ENCODE assay signal across 9 mouse cellular contexts in genomic region chrX:162800371-162800770, GRCm38 (mm10). TPM values are rescaled to one million over a fixed set of nuclear protein-coding genes. Genes with fewer than 3 reads are reported as not detected.
DNase-seq lines count a peak whose midpoint lies in the region; ATAC-seq and TF ChIP-seq lines count a peak whose summit lies in the region.
"Had no signal": no experiment of that assay in that cellular context is flagged by ENCODE, and none has a peak within 500 bp of the region (broad histone marks: within the 10 kb centered on the region; RNA-seq: fewer than 3 reads in every experiment).

No protein-coding gene starts in this region.

- no peaks in the 10 kb centered on the region for H3K27me3 ChIP-seq in forebrain, postnatal 0 days (ENCODE audit: insufficient read depth, low read length)
- H3K27me3 ChIP-seq in forebrain, embryonic 10.5 days (ENCODE audit: poor library complexity, severe bottlenecking): 0 out of 2 replicates have a peak, but pooled peaks cover 6% of the 10 kb centered on the region
- H3K27me3 ChIP-seq in kidney, postnatal 0 days (ENCODE audit: insufficient read depth, low read length): no peaks in the 10 kb centered on the region
- no peaks in the 10 kb centered on the region for H3K27me3 ChIP-seq in spleen, adult 2 months (ENCODE audit: control insufficient read depth, insufficient read depth, low read length)
- H3K27me3 ChIP-seq: hindbrain, embryonic 15.5 days had no signal

- no peaks in the 10 kb centered on the region for H3K4me1 ChIP-seq in forebrain, postnatal 0 days (ENCODE audit: insufficient read depth)
- no peaks in the 10 kb centered on the region for H3K4me1 ChIP-seq in forebrain, embryonic 10.5 days
- H3K4me1 ChIP-seq in kidney, postnatal 0 days (replicated peaks; ENCODE audit: insufficient read depth, low read length): no peaks in the 10 kb centered on the region
- no peaks in the 10 kb centered on the region for H3K4me1 ChIP-seq in spleen, adult 2 months (ENCODE audit: control insufficient read depth, insufficient read depth, insufficient read length)
- H3K4me1 ChIP-seq: hindbrain, embryonic 15.5 days had no signal

- no peak overlapping the region for H3K4me3 ChIP-seq in forebrain, postnatal 0 days (ENCODE audit: low read depth, low read length)
- no peak overlapping the region for H3K4me3 ChIP-seq in forebrain, embryonic 10.5 days
- no peak overlapping the region for H3K4me3 ChIP-seq in kidney, postnatal 0 days (replicated peaks; ENCODE audit: low read depth, low read length)
- no peak overlapping the region for H3K4me3 ChIP-seq in spleen, adult 2 months (ENCODE audit: extremely low read depth, insufficient read depth, insufficient read length)
- H3K4me3 ChIP-seq: hindbrain, embryonic 15.5 days had no signal

- peak; percentile 62 for DNase-seq in forebrain, postnatal 0 days
- no peak for DNase-seq in forebrain, embryonic 10.5 days (ENCODE audit: extremely low spot score, low spot score)
- DNase-seq in 3T3-L1 (ENCODE audit: low read depth, low spot score): peak; percentile 63
- peak; percentile 65 for DNase-seq in kidney, postnatal 0 days (ENCODE audit: low spot score)
- DNase-seq in lung, postnatal 36 days: peak; percentile 66
- peak; percentile 33 for DNase-seq in spleen, adult 2 months (ENCODE audit: low read depth in 1 of 2, low spot score in 2 of 2)

- ATAC-seq in forebrain, postnatal 0 days: 0 out of 2 replicates have a peak, but pooled peaks have one; percentile 40
- ATAC-seq in activated CD4-positive, CD25-positive, alpha-beta regulatory T cell, adult 4 months: peak; percentile 49
- peak; percentile 79 for ATAC-seq in common myeloid progenitor, adult 5-6 weeks (replicated peaks; ENCODE audit: low read depth, poor library complexity, severe bottlenecking)
- ATAC-seq in kidney, postnatal 0 days (replicated peaks; ENCODE audit: low FRiP score, low read depth): no peak

- no peaks in the 10 kb centered on the region for H3K36me3 ChIP-seq in forebrain, postnatal 0 days (ENCODE audit: insufficient read depth)
- peaks cover 31% of the 10 kb centered on the region for H3K36me3 ChIP-seq in forebrain, embryonic 10.5 days (replicated peaks)
- no peaks in the 10 kb centered on the region for H3K36me3 ChIP-seq in kidney, postnatal 0 days (ENCODE audit: insufficient read depth, low read length)
- H3K36me3 ChIP-seq in spleen, adult 2 months (ENCODE audit: control insufficient read depth, insufficient read depth, low read length): no peaks in the 10 kb centered on the region
- H3K36me3 ChIP-seq: hindbrain, embryonic 15.5 days had no signal

- TF ChIP-seq CTCF in forebrain, postnatal 0 days (IDR thresholded peaks at IDR 0.05; ENCODE audit: low read depth): peak; percentile 68
- TF ChIP-seq CTCF in kidney, postnatal 0 days (IDR thresholded peaks at IDR 0.05; ENCODE audit: low read depth): peak; percentile 69
- no peak for TF ChIP-seq CTCF in spleen, adult 2 months (IDR thresholded peaks at IDR 0.05; ENCODE audit: extremely low read depth, insufficient read depth, insufficient read length, insufficient replicate concordance)

- H3K9me3 ChIP-seq in forebrain, postnatal 0 days (ENCODE audit: low read length): no peaks in the 10 kb centered on the region
- H3K9me3 ChIP-seq in forebrain, embryonic 10.5 days: no peaks in the 10 kb centered on the region
- H3K9me3 ChIP-seq in kidney, postnatal 0 days (replicated peaks; ENCODE audit: low read length): no peaks in the 10 kb centered on the region
- H3K9me3 ChIP-seq: hindbrain, embryonic 15.5 days had no signal

- H3K4me2 ChIP-seq in forebrain, postnatal 0 days (ENCODE audit: low read depth): no peak overlapping the region
- no peak overlapping the region for H3K4me2 ChIP-seq in kidney, postnatal 0 days (ENCODE audit: low read length)
- H3K4me2 ChIP-seq: hindbrain, embryonic 15.5 days had no signal

- no peak overlapping the region for H3K27ac ChIP-seq in forebrain, postnatal 0 days (ENCODE audit: low read depth, low read length)
- H3K27ac ChIP-seq in forebrain, embryonic 10.5 days: no peak overlapping the region
- H3K27ac ChIP-seq in kidney, postnatal 0 days: no peak overlapping the region
- H3K27ac ChIP-seq in spleen, adult 2 months (ENCODE audit: insufficient read depth, low read length): no peak overlapping the region
- H3K27ac ChIP-seq: hindbrain, embryonic 15.5 days had no signal

- no peak for TF ChIP-seq POLR2A in spleen, adult 2 months (IDR thresholded peaks at IDR 0.05; ENCODE audit: low read depth, low read length)

- H3K9ac ChIP-seq in forebrain, postnatal 0 days: no peak overlapping the region
- no peak overlapping the region for H3K9ac ChIP-seq in kidney, postnatal 0 days (ENCODE audit: low read depth, low read length)
- H3K9ac ChIP-seq: hindbrain, embryonic 15.5 days had no signal

RNA-seq across cellular contexts. Expression of gene Txlng, which starts 28.9 kb away (rescaled TPM):
- 15.3 and 18.7 TPM in 2 replicates for total RNA-seq in forebrain, postnatal 0 days (2014; rRNA removed)
- polyA plus RNA-seq in forebrain, postnatal 0 days (2015; fragmentation: Nextera tagmentation; extraction: Ambion mirVana): 10.2 and 10.9 TPM in 2 replicates
- polyA plus RNA-seq in forebrain, embryonic 10.5 days (2016; fragmentation: Nextera tagmentation; extraction: Ambion mirVana): 16.9 and 18.1 TPM in 2 replicates
- polyA plus RNA-seq in activated CD4-positive, CD25-positive, alpha-beta regulatory T cell, adult 4 months (2017; shearing (Covaris generic)): 10 to 100 TPM; 20.9 to 22.1 TPM
- 54.9 and 63.1 TPM in 2 replicates for total RNA-seq in common myeloid progenitor, adult 5-6 weeks (2017)
- 11.9 TPM in 2 replicates for polyA plus RNA-seq in kidney, postnatal 0 days (2015; fragmentation: Nextera tagmentation; extraction: Ambion mirVana)
- 1.3 and 1.8 TPM in 2 replicates for polyA plus RNA-seq in spleen, adult 2 months (2012; rRNA removed)

RNA-seq across cellular contexts. Expression of gene Rbbp7, which starts 40.2 kb away (rescaled TPM):
- total RNA-seq in forebrain, postnatal 0 days (2014; rRNA removed): 141 and 144 TPM in 2 replicates
- polyA plus RNA-seq in forebrain, postnatal 0 days (2015; fragmentation: Nextera tagmentation; extraction: Ambion mirVana): 223 and 255 TPM in 2 replicates
- polyA plus RNA-seq in forebrain, embryonic 10.5 days (2016; fragmentation: Nextera tagmentation; extraction: Ambion mirVana): 416 and 428 TPM in 2 replicates
- 100 to 1,000 TPM; 173 to 192 TPM for polyA plus RNA-seq in activated CD4-positive, CD25-positive, alpha-beta regulatory T cell, adult 4 months (2017; shearing (Covaris generic))
- 294 and 302 TPM in 2 replicates for total RNA-seq in common myeloid progenitor, adult 5-6 weeks (2017)
- 440 and 467 TPM in 2 replicates for polyA plus RNA-seq in kidney, postnatal 0 days (2015; fragmentation: Nextera tagmentation; extraction: Ambion mirVana)
- polyA plus RNA-seq in spleen, adult 2 months (2012; rRNA removed): 25.4 and 26.6 TPM in 2 replicates
